11 mouse cellular contexts compared by ENCODE assay signal in the genomic region with DNA sequence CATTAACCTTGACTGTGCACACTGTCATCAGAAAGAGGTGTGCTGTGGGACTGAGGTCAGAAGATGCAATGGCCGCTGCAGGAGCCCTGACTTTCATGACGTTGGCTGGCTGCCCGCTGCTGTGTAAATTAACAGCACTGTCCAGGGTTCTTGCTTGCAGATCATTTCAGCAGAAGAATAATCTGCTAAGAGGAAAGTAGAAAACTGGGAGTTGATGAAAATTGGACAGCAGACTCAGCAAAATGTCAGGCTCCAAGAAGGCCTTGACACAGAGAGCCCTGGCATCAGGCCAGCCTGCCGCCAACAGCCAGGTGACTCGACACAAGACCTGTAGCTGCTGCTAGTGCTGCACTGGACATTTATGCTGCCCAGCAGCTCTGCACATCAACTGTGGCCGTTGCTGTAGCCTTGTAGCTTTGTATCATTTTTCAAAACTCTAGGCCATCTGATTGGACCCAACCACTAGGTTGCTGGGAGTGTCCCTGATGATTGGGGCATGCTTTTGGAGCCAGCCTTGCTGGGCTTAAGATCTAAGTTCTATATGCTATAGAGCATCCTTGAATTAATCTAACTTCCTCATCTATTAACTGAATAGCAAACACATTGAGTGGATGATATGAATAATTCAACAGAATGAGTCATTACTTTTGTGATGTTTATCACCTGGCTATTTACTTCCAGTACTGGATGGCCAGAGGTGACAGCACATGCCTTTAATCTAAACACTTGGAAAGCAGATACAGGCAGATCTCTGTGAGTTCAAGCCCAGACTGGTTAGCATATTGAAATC. TPM values are rescaled to one million over a fixed set of nuclear protein-coding genes. Genes with fewer than 3 reads are reported as not detected.
DNase-seq lines count a peak whose midpoint lies in the region; ATAC-seq and TF ChIP-seq lines count a peak whose summit lies in the region.
"Had no signal": no experiment of that assay in that cellular context is flagged by ENCODE, and none has a peak within 500 bp of the region (broad histone marks: within the 10 kb centered on the region; RNA-seq: fewer than 3 reads in every experiment).

No protein-coding gene starts in this region.

- ATAC-seq in kidney, postnatal 0 days (replicated peaks; ENCODE audit: low FRiP score, low read depth): peak; percentile 59; the same call in 1 of the 2 replicates
- ATAC-seq in midbrain, embryonic 15.5 days (replicated peaks): no peak

- TF ChIP-seq POLR2A in thymus, adult 2 months (IDR thresholded peaks at IDR 0.05; ENCODE audit: control insufficient read depth, extremely low read depth, insufficient read depth, low read length, poor library complexity): no peak

- H3K27ac ChIP-seq in thymus, adult 2 months (ENCODE audit: control insufficient read depth, insufficient read depth, low read length): 0 out of 2 replicates have a peak overlapping the region, but pooled peaks have one; percentile 29
- 0 out of 2 replicates have a peak overlapping the region, but pooled peaks have one; percentile 21 for H3K27ac ChIP-seq in kidney, postnatal 0 days
- no peak overlapping the region for H3K27ac ChIP-seq in midbrain, embryonic 15.5 days
- H3K27ac ChIP-seq: limb, embryonic 10.5 days had no signal

- no peaks in the 10 kb centered on the region for H3K36me3 ChIP-seq in thymus, adult 2 months (ENCODE audit: control insufficient read depth, insufficient read depth, low read length)
- no peaks in the 10 kb centered on the region for H3K36me3 ChIP-seq in kidney, postnatal 0 days (ENCODE audit: insufficient read depth, low read length)
- H3K36me3 ChIP-seq in midbrain, embryonic 15.5 days (replicated peaks): no peaks in the 10 kb centered on the region
- H3K36me3 ChIP-seq: limb, embryonic 10.5 days had no signal

- H3K4me1 ChIP-seq in thymus, adult 2 months (replicated peaks; ENCODE audit: control insufficient read depth, insufficient read depth, low read length): peaks cover 7% of the 10 kb centered on the region
- 0 out of 2 replicates have a peak, but pooled peaks cover 6% of the 10 kb centered on the region for H3K4me1 ChIP-seq in kidney, postnatal 0 days (replicated peaks; ENCODE audit: insufficient read depth, low read length)
- H3K4me1 ChIP-seq in midbrain, embryonic 15.5 days: no peaks in the 10 kb centered on the region
- H3K4me1 ChIP-seq: limb, embryonic 10.5 days had no signal

- peak; percentile 28 to 57 for DNase-seq in cerebellum, postnatal 14 days
- DNase-seq in cerebellum, adult 8-10 months: no peak
- no peak for DNase-seq in thymus, adult 2 months
- no peak for DNase-seq in thymus, postnatal 0 days (ENCODE audit: low spot score)
- DNase-seq in kidney, postnatal 0 days (ENCODE audit: low spot score): no peak
- peak; percentile 80 for DNase-seq in testis, postnatal 10 days (ENCODE audit: low spot score)
- no peak for DNase-seq in left cerebral cortex, adult 11 months (ENCODE audit: low spot score)
- DNase-seq: B cell, adult 2 months; heart, postnatal 36 days had no signal

- no peak overlapping the region for H3K4me3 ChIP-seq in thymus, adult 2 months (ENCODE audit: control insufficient read depth, insufficient read depth, low read length)
- H3K4me3 ChIP-seq in kidney, postnatal 0 days (replicated peaks; ENCODE audit: low read depth, low read length): no peak overlapping the region
- H3K4me3 ChIP-seq in midbrain, embryonic 15.5 days: no peak overlapping the region
- H3K4me3 ChIP-seq: limb, embryonic 10.5 days had no signal

- WGBS in thymus, adult 2 months: 91% methylated on average over 6 of the region's 6 CpGs
- WGBS in kidney, postnatal 0 days: 40% methylated on average over 6 of the region's 6 CpGs
- WGBS in midbrain, embryonic 15.5 days: 87% methylated on average over 6 of the region's 6 CpGs

- no peak for TF ChIP-seq CTCF in thymus, adult 2 months (IDR thresholded peaks at IDR 0.05; ENCODE audit: borderline replicate concordance, control insufficient read depth, extremely low read depth, insufficient read depth, low read length, poor library complexity)
- no peak for TF ChIP-seq CTCF in kidney, postnatal 0 days (IDR thresholded peaks at IDR 0.05; ENCODE audit: low read depth)

- no peaks in the 10 kb centered on the region for H3K9me3 ChIP-seq in kidney, postnatal 0 days (replicated peaks; ENCODE audit: low read length)
- no peaks in the 10 kb centered on the region for H3K9me3 ChIP-seq in midbrain, embryonic 15.5 days
- H3K9me3 ChIP-seq: limb, embryonic 10.5 days had no signal

- H3K4me2 ChIP-seq in kidney, postnatal 0 days (ENCODE audit: low read length): no peak overlapping the region
- H3K4me2 ChIP-seq in midbrain, embryonic 15.5 days: no peak overlapping the region

- H3K9ac ChIP-seq in kidney, postnatal 0 days (ENCODE audit: low read depth, low read length): no peak overlapping the region
- H3K9ac ChIP-seq in midbrain, embryonic 15.5 days: no peak overlapping the region

- H3K27me3 ChIP-seq in thymus, adult 2 months (ENCODE audit: control insufficient read depth, insufficient read depth, low read length): no peaks in the 10 kb centered on the region
- no peaks in the 10 kb centered on the region for H3K27me3 ChIP-seq in kidney, postnatal 0 days (ENCODE audit: insufficient read depth, low read length)
- H3K27me3 ChIP-seq in midbrain, embryonic 15.5 days (replicated peaks): no peaks in the 10 kb centered on the region

RNA-seq across cellular contexts. Expression of gene Gna14, which starts 12.5 kb away (rescaled TPM):
- polyA plus RNA-seq in thymus, adult 2 months (2012; rRNA removed): 2.9 and 3.4 TPM in 2 replicates
- polyA plus RNA-seq in thymus, postnatal 0 days (2015; fragmentation: Nextera tagmentation; extraction: Ambion mirVana): 1.2 and 1.3 TPM in 2 replicates
- polyA plus RNA-seq in kidney, postnatal 0 days (2015; fragmentation: Nextera tagmentation; extraction: Ambion mirVana): 9.8 and 11.8 TPM in 2 replicates
- 0.49 and 0.56 TPM in 2 replicates for polyA plus RNA-seq in midbrain, embryonic 15.5 days (2015; fragmentation: Nextera tagmentation; extraction: Ambion mirVana)

Comparison
In these comparisons a context has a peak if more than half of its experiments do, and no peak if none do; other contexts are left out.
1. DNase-seq: peak in cerebellum, postnatal 14 days (2 of 2) and testis, postnatal 10 days (single experiment); none in cerebellum, adult 8-10 months (single experiment), thymus, adult 2 months (single experiment), thymus, postnatal 0 days (single experiment), kidney, postnatal 0 days (single experiment) and left cerebral cortex, adult 11 months (single experiment).